Mouse (Mus musculus) lung, postnatal 25 days (tissue): Measurements from ENCODE around the gene Znfx1.

Experiments
- DNase-seq: peaks from one replicate; pipeline ENCODE4 v3.0.0; 2022; ENCODE audit warnings: low spot score

Znfx1 gene

DNA sequence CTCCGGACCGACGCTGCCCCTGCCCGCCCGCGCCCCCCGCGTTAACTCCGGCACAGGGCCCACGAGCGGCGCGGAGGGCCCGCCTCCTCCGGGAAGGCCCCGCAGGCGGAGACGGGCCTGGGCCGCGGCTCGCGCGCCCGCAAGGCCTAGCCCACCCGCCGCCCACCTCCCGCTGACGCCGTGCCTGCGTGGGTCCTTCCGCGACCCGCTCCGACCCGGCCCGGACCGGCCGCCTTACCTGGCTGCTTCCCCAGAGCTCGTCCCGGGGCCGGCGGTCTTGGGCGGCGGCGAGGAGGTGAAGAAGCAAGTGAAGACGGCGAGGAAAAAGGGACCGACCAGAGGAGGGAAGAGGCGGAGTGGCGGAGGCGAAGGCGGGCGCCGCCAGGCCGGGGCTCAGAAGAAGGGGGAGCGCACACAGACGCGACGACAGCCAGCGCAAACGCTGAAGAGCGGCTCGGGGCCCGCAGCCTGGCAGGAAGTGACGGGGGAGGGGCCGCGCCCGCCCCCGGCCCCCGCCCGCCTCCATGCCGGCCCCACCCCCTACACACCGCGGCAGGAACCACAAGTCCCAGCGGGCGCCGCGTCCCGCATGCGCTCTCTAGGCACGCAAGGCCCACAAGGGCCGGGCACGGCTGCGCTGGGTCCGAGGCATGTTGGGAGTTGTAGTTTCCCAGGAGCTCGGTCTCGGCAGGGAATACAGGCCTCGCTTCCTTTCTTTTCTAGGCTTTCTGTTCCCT, 66.9 kb downstream of the Znfx1 start, which contains the start of gene Stau1:
TSS of gene Stau1 (minus strand) at position 504 of the 737 bp plus-strand sequence.
- DNase-seq = peak; percentile 97

DNA sequence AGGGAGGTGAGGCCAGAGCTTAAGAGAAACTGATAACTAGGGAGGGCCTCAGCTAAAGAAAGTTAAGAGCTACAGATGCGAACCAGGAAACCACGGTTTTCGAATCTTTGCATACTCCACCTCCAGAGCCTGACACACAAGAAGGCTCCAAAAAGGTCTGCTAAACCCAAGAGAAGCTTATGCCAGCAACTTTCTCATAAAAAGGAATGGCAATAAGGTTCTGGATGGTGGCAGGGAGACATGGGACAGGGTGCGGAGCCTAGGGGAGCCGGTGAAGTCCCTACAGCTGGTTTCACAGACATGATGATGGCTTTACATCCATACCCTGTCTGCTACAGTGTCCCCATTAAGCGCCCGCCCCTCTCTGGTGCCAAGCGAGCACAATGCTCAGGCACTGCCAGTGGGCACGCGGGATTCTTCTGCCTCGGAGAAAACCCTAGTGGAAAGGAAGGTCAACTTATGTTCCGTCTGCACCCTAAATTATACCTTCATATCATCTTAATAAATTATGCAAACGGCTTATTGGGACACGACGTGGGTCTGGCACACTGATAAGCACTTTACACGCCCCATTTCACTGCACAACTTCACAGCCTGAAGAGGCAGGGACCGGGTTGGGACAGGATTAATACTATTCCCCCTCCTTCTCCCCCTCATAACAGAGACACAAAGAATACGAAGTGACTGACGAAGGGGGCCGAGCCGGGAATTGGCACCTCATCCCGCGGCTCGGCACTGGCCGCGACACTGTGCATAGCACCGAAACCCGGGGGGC, 67.6 kb downstream of the Znfx1 start:
- DNase-seq = no peak

DNA sequence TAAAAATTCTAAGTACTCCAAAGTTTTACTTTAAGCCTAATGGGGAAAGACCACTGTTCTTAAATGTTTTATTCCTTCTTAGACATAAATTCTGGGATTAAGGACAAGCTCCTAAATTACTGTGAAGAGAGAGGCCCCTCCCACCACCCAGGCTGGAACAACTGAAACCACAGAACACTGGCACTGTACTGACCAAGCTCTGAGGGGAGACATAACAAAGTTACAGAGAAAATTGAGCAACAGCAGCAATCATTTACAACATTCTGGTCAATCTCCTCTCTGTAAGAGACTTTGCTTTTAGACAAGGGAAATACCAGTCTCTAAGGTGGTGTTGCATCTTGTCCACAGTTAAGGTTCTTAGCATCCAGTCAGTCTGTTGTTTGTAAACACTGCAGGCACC, 70.9 kb downstream of the Znfx1 start:
- DNase-seq = peak; percentile 28

DNA sequence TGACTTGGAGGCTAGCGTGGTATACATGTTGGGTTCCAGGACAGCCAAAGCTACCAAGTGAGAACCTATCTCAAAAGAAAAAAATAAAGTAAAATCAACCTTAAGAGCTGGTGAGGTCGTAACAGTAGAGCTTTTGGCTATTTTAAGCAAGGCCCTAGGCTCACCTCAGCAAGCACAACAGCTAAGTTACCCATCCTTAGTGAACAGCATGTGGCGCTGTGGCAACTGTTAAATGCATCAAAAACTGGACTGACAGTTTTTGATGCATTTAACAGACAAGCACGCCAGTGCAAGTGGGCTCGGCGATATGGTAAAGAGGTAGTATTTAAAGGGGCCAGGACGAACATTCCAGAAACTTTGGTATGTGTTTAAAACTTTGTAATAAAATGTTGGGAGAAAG, 72.0 kb downstream of the Znfx1 start:
- no peak for DNase-seq
